Mouse (Mus musculus) bone marrow, adult 2 months (tissue): ENCODE data around the gene Ghr.

Experiments
- CTCF ChIP-seq: fragments of 200-500 bp; IDR thresholded peaks from 2 replicates; pipeline ENCODE4 v1.5.1; 2011; ENCODE audit warnings: low read length, control low read depth; ENCODE audit not compliant: control insufficient read depth, insufficient read depth
- POLR2A ChIP-seq: fragments of 200-500 bp; IDR thresholded peaks from 2 replicates; pipeline ENCODE4 v1.6.1; 2011; ENCODE audit warnings: low read depth, mild to moderate bottlenecking, control low read depth, low read length, borderline replicate concordance; ENCODE audit not compliant: control insufficient read depth

DNA sequence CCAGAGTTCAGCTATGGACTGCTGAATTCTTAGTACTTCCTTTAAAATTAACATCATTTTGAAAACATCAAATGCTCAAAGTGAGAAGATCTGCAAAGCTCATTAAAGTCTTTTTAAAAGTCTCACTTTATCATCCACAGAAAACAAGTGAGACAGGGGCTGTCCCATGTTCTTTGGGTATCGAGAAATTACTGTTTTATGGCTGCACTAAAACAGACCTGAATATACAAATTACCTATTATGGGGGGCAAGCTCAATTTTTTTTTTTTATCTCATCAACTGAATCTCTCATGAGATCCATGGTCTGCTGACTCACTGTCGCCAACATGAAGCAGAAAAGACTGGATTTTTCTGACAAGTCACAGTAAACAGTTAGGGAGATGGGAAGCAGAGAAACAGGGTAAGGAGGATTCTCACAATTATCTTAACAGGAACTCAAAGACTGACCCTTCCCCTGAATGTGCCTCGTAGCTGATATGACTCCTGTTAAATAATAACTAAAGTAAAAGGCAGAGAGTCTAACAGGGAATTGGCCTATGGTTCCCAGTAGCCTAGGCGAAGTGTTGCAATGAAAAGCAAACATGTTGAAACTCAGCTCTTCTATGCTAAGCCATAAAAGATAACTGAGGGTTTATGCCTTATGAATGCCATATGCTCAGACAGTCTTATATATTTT lies 18.3 kb upstream of the Ghr start:
- TF ChIP-seq CTCF (no peak), POLR2A (no peak)
